Mouse (Mus musculus): ENCODE measurements around the gene Rarb. TPM values are rescaled to one million over a fixed set of nuclear protein-coding genes. Genes with fewer than 3 reads are reported as not detected.
A peak's percentile ranks its signal among the peaks of the same experiment; 100 is the strongest.

Rarb gene
- polyA plus RNA-seq, 1 experiment from 2014 or later, result 15.7 TPM

DNA sequence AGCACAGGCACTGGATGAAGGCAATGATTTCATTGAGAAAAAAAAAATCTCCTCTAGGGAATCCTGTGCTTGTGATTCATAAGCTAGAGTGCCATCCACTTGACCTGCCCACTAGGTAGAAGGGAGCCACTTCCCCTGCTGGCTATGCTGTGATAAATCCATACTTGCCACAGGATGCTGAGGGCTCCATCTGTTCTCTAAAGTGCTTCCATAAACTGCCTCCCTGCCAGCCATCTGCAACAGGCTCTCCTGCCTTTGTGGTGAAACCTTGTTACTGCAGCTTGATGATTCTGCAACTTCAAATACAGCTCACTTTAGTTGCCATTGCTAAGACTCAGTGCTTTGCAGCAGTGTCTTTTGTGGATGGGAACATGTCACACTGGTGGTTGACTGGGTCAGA is 213.5 kb downstream of the Rarb start:
- Histone ChIP-seq H3K4me2 (replicated peaks) (no peak overlapping the region), H3K27me3 (no peaks in the 10 kb centered on the region), H3K9me3 (no peaks in the 10 kb centered on the region), H3K27ac (replicated peaks) (no peak overlapping the region), H3K36me3 (no peaks in the 10 kb centered on the region), H3K4me3 (no peak overlapping the region), H3K9ac (replicated peaks) (no peak overlapping the region), H3K4me1 (no peaks in the 10 kb centered on the region)
- no peak for ATAC-seq (ENCODE audit: low FRiP score, low read depth)

DNA sequence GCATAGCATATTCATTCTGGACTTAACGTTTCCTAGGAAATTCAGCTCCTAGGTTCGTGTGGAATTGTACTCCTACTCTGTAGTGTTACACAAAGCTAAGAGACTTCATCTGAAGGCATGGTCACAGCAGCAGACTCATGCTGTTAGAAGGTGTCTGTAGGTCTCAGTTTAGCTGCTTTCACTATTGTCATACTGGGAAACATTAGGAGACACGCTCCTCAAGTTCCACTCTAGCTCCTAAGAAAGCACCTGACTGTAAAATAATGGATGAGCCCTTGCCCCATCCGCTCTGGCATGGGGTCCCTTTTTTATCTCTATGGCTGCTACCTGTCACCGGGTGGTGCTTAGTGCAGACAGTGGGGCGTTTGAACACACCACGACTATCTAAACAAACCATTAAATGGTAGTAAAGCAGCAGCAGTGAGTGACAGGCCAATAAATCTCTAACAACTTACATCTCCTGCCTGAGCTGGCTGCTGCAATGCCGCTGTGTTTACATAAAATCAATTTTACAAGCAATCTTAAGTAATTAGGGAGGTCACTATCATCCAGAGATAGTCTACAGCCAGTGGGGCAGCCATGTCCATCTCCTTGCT is 214.4 kb downstream of the Rarb start:
- no peaks in the 10 kb centered on the region for H3K4me1 ChIP-seq
- H3K9me3 ChIP-seq, result no peaks in the 10 kb centered on the region
- H3K4me3 ChIP-seq, result no peak overlapping the region
- H3K27ac ChIP-seq (replicated peaks), result no peak overlapping the region
- WGBS, result 65% methylated on average over 8 of the region's 8 CpGs
- H3K4me2 ChIP-seq (replicated peaks), result no peak overlapping the region
- ATAC-seq (ENCODE audit: low FRiP score, low read depth), result no peak
- no peak overlapping the region for H3K9ac ChIP-seq (replicated peaks)
- H3K36me3 ChIP-seq, result no peaks in the 10 kb centered on the region
- H3K27me3 ChIP-seq, result no peaks in the 10 kb centered on the region

DNA sequence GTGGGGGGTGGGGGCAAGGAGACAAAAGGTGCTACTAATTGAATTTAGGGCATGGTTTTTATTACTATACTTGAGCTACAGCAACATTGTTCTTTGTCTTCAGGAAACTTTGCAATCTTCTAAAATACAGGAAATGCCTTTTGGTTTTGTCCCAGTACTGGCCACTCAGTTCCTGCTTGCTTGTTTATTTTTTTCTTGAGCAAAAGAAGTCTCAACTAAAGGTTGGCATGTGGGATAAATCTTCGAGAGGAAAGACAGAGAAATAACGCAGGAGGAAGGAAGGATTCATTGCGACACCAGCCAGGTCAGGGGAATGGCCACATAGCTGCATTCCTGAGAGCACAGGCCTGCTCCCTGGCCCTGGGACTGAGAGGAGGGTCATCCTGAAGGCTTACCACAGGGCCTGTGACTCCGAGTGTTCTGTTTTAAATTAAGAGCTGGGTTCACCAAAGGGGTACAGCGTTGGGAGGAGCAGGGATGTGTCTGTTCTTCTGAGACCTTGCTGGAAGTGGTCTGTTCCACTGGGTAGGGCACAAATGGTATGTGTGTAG is 215.8 kb downstream of the Rarb start:
- ATAC-seq (ENCODE audit: low FRiP score, low read depth), result no peak
- WGBS, result 48% methylated on average over 5 of the region's 5 CpGs

DNA sequence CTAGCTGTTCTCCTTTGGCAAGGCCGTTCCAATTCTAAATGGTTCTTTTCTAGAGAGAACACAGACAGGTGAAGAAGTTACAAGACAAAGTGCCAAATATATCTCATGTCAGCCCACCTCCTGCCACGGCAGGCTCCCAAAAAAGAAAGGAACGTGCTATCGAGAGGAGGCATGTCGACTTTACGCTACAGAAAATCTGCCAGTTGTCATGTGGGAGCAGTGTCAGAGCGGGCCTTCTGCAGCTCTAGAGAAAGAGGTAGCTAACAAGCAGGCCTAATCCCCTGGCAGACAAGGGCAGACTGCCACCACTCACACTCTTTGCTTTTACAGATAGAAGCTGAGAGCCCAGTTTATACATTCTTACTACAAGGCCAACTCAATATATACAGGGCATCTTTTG is 219.7 kb downstream of the Rarb start:
- no peak for ATAC-seq (ENCODE audit: low FRiP score, low read depth)
- Histone ChIP-seq H3K9me3 (no peaks in the 10 kb centered on the region), H3K36me3 (no peaks in the 10 kb centered on the region), H3K27ac (replicated peaks) (no peak overlapping the region), H3K27me3 (no peaks in the 10 kb centered on the region), H3K4me3 (no peak overlapping the region), H3K4me2 (replicated peaks) (no peak overlapping the region), H3K4me1 (no peaks in the 10 kb centered on the region), H3K9ac (replicated peaks) (no peak overlapping the region)
- WGBS, result 78% methylated on average over 7 of the region's 7 CpGs

More for the DNA sequence above, 215.8 kb downstream of the Rarb start:
- no peaks in the 10 kb centered on the region for H3K36me3 ChIP-seq
- no peaks in the 10 kb centered on the region for H3K27me3 ChIP-seq
- no peaks in the 10 kb centered on the region for H3K9me3 ChIP-seq
- no peak overlapping the region for H3K27ac ChIP-seq (replicated peaks)
- H3K4me2 ChIP-seq (replicated peaks), result no peak overlapping the region
- H3K4me3 ChIP-seq, result no peak overlapping the region
- no peak overlapping the region for H3K9ac ChIP-seq (replicated peaks)
- H3K4me1 ChIP-seq, result no peaks in the 10 kb centered on the region

DNA sequence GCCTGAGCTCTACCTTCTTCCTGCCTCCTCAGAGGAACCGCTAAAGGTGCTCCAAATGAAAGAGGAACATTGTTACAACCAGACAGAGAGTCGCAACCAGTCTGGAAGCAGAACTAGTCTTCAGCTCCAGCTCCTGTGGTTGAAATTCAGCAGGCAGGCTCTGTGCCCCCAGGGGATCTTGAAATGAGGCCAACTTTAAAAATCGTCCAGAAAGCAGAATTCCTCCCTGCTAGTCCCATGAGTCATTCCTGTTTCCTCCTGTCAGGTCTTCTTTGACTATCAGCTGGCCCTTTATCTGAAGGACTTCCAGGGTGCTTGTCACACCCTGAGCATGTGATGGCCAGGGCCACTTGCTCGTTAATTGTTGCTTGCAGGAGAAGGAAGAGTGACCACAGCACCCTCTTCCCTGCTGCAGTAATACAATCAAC is 220.9 kb downstream of the Rarb start:
- H3K4me1 ChIP-seq, result no peaks in the 10 kb centered on the region

DNA sequence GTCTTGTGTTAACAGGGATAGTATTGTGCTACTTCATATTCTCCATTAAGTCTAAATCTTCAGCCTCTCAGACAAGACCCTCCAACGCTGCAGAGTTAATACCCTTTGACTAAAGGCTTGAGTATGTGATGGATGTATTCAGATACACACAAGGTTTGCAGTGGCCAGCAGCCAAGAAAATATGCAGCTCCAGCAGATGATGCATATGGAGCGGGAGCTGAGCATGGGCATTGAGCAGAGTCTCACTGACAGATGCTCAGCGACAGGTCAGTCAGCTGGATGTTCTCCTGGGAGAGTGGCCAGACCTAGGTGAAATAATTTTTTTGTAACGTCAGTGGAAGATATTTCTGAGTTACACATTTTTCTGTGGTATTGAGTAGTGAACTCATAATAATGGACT is 229.8 kb downstream of the Rarb start:
- no peak overlapping the region for H3K4me3 ChIP-seq
- no peak overlapping the region for H3K9ac ChIP-seq (replicated peaks)
- H3K9me3 ChIP-seq, result no peaks in the 10 kb centered on the region
- WGBS, result 83% methylated on average over 4 of the region's 4 CpGs
- no peaks in the 10 kb centered on the region for H3K36me3 ChIP-seq
- no peak for ATAC-seq (ENCODE audit: low FRiP score, low read depth)
- no peak overlapping the region for H3K27ac ChIP-seq (replicated peaks)
- H3K4me1 ChIP-seq, result no peaks in the 10 kb centered on the region
- H3K4me2 ChIP-seq (replicated peaks), result no peak overlapping the region
- no peaks in the 10 kb centered on the region for H3K27me3 ChIP-seq

More for the DNA sequence above, 220.9 kb downstream of the Rarb start:
- ATAC-seq (ENCODE audit: low FRiP score, low read depth), result no peak
- H3K9ac ChIP-seq (replicated peaks), result no peak overlapping the region
- H3K27ac ChIP-seq (replicated peaks), result no peak overlapping the region
- no peaks in the 10 kb centered on the region for H3K9me3 ChIP-seq
- no peak overlapping the region for H3K4me3 ChIP-seq
- WGBS, result 56% methylated on average over 4 of the region's 4 CpGs
- H3K27me3 ChIP-seq, result no peaks in the 10 kb centered on the region
- H3K36me3 ChIP-seq, result no peaks in the 10 kb centered on the region
- no peak overlapping the region for H3K4me2 ChIP-seq (replicated peaks)

DNA sequence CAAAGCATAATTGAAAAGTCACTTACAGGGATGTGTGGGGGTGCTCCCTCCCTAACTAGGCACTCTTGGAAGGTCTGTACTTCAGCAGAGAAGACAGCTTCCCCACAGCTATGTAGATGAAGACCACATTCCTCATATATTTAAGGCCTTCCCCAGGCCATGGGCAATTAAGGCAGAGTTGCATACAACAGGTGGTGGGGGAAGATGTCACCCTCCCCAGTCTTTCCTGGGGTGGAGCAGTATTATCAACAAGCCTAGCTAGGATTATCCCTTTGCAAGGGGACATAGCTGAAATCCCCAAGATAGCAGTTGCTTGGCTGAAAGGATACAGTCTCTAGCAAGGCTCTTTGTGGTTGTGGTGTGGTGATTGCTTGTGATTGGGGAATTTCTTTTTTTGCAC is 240.9 kb downstream of the Rarb start:
- Histone ChIP-seq H3K27ac (replicated peaks) (no peak overlapping the region), H3K4me1 (0 out of 2 replicates have a peak, but pooled peaks cover 5% of the 10 kb centered on the region), H3K4me3 (no peak overlapping the region), H3K9me3 (no peaks in the 10 kb centered on the region), H3K36me3 (no peaks in the 10 kb centered on the region), H3K9ac (replicated peaks) (no peak overlapping the region), H3K4me2 (replicated peaks) (no peak overlapping the region), H3K27me3 (peaks cover 23% of the 10 kb centered on the region)
- no peak for ATAC-seq (ENCODE audit: low FRiP score, low read depth)

DNA sequence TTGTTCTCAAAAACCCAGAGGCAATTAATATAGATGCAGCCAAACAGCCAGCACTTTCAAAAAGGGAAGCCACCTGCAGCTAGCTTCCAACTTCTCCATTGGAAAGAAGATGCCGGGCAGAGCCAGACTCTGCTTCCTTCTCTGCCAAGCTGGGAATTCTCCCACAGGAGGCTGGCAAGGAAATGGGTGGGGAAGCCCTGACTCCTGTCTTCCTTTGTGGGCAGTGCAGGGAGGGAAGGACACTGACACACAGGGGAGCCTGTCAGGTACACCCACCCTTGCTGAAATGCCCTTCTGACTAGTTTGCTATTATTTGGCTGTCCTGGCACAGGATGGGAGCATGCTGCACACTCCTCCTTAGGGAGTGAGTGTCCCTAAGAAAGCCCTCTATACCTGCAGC is 241.9 kb downstream of the Rarb start:
- Histone ChIP-seq H3K27me3 (peaks cover 32% of the 10 kb centered on the region), H3K9ac (replicated peaks) (no peak overlapping the region), H3K4me3 (no peak overlapping the region), H3K36me3 (no peaks in the 10 kb centered on the region), H3K4me1 (0 out of 2 replicates have a peak, but pooled peaks cover 15% of the 10 kb centered on the region), H3K27ac (replicated peaks) (no peak overlapping the region), H3K4me2 (replicated peaks) (no peak overlapping the region), H3K9me3 (no peaks in the 10 kb centered on the region)
- WGBS, result 40% methylated on average over 1 of the region's 1 CpGs
- ATAC-seq (ENCODE audit: low FRiP score, low read depth), result no peak

DNA sequence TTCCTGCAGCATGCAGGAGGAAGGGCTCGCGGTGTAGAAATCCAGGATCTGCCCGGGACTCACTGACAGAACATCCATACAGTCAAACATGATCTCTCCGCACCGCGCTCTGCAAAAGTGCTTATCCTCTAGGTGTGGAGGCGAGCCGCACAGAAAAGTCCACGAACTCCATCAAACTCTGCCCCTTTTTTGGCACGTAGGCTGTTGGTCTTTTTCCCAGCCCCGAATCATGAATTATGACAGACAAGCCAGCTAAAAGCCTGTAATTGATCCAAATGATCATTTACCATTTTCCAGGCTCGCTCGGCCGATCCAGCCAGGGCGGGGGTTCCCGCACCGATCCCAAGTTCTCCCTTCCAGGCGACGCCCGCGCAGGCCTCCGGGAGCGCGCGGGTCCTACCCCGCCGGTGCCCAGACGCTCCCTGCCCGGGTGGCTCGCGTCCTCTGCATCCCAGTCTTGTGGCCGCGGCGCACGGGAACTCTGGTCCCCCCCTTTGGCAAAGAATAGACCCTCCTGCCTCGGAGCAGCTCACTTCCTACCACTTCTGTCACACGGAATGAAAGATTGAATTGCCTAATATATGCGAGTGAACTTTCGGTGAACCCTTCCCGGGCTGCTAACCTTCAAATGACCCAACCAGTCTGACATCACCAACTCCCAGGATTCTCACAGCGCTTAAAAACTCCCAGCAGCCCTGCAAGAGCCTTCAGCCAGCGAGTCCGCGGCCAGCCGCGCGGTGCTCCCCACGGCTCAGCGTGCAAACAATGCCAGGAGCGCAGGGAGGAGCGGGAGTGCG is 243.8 kb downstream of the Rarb start:
- Histone ChIP-seq H3K9ac (replicated peaks) (peak overlapping the region; percentile 58), H3K27ac (replicated peaks) (peak overlapping the region; percentile 47; the same call in 1 of the 2 replicates), H3K9me3 (no peaks in the 10 kb centered on the region), H3K4me3 (peak overlapping the region; percentile 58), H3K27me3 (peaks cover 33% of the 10 kb centered on the region), H3K4me1 (peaks cover 18% of the 10 kb centered on the region; the same call in 1 of the 2 replicates), H3K36me3 (no peaks in the 10 kb centered on the region), H3K4me2 (replicated peaks) (peak overlapping the region; percentile 84)
- ATAC-seq (ENCODE audit: low FRiP score, low read depth), result peak; percentile 93
- WGBS, result under 1% methylated on average over 52 of the region's 52 CpGs

DNA sequence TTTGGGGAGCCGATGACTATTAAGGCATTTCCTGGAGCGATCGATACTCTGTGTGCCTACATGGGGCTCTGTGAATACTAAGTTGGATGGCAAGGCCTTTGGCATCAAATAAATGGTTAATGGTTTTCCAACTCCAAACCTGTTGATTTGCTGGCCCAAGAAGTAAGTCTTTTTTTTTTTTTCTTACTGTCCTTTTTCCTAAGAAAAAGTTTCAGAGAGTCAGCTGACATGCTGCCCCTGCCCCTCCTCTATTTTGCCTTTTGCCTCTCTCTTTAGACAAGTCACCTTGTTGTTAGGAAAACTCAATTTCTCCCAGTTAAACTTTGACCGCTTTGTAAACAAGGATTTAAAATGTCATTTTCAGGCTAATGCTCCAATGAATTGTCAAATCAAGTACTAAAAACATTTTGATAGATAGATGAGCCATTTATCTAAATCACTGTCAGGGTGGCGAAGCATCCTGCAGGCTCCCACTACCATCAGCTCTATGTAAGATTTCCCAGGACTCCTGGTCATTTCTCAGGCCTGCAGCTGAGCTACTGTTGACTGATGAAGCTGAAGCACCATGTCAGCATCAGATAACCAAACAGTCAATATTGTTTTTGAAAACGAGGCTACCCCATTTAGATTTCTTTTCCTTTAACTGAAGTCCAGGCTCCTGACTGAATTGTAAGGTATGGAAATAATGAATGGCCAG is 245.3 kb downstream of the Rarb start:
- Histone ChIP-seq H3K9me3 (no peaks in the 10 kb centered on the region), H3K4me1 (peaks cover 18% of the 10 kb centered on the region; the same call in 1 of the 2 replicates), H3K27ac (replicated peaks) (no peak overlapping the region), H3K9ac (replicated peaks) (no peak overlapping the region), H3K4me3 (peak overlapping the region; percentile 58; the same call in 1 of the 2 replicates), H3K36me3 (no peaks in the 10 kb centered on the region), H3K4me2 (replicated peaks) (peak overlapping the region; percentile 84; the same call in 1 of the 2 replicates), H3K27me3 (peaks cover 33% of the 10 kb centered on the region)
- ATAC-seq (ENCODE audit: low FRiP score, low read depth), result no peak
- 57% methylated on average over 6 of the region's 6 CpGs for WGBS

DNA sequence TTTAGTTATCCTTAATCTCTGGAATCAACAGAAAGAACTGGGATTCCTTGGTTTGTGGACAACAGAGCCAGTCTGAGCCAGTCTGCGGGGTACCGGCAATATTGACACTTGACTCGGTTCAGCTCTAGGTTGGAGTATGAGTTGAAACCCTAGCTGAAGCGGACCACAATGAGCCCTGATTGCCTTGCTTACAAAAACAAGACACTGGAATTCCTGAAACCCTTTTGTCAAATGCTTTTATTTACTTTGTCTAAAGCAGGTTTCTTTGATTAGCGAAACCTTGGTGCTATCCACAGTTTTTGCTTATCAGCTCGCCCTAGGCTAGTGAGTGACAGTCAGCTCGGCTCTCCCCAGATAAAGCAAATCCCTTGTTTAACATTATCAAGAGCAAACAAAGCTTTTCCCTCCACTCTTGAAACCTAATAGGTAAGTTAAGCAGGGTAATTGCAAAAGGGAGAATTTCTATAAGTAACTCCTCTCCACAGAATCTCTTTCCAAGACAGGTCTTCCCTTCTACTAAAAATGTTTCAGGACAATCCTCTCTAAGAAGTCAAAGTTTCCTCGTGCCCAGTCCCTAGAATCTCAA is 246.1 kb downstream of the Rarb start:
- no peaks in the 10 kb centered on the region for H3K9me3 ChIP-seq
- H3K27me3 ChIP-seq, result peaks cover 30% of the 10 kb centered on the region

More for the DNA sequence above, 246.1 kb downstream of the Rarb start:
- peak overlapping the region; percentile 22; the same call in 1 of the 2 replicates for H3K4me2 ChIP-seq (replicated peaks)
- no peak for ATAC-seq (ENCODE audit: low FRiP score, low read depth)
- 11% methylated on average over 8 of the region's 8 CpGs for WGBS
- peaks cover 18% of the 10 kb centered on the region; the same call in 1 of the 2 replicates for H3K4me1 ChIP-seq
- no peak overlapping the region for H3K27ac ChIP-seq (replicated peaks)
- no peak overlapping the region for H3K4me3 ChIP-seq
- no peaks in the 10 kb centered on the region for H3K36me3 ChIP-seq
- H3K9ac ChIP-seq (replicated peaks), result no peak overlapping the region
